Mouse (Mus musculus) lung, postnatal 0 days (tissue): ENCODE measurements around the gene Tspan32.

Experiments used
- CTCF ChIP-seq: IDR thresholded peaks from 2 replicates; pipeline ENCODE4 v1.5.1; 2016; ENCODE audit warnings: antibody characterized with exemption, mild to moderate bottlenecking
- EP300 ChIP-seq: IDR thresholded peaks from 2 replicates; pipeline ENCODE4 v1.6.1; 2016; ENCODE audit warnings: antibody characterized with exemption, mild to moderate bottlenecking, control low read depth

- TF ChIP-seq CTCF (no peak), EP300 (no peak)
Measured at GRCm38 (mm10) chr7:142968809-142969511, 35.9 kb upstream of the Tspan32 start, which contains the start of gene Ascl2.
